Mouse (Mus musculus) hindbrain, postnatal 0 days (tissue): ENCODE measurements around the gene Slc44a2. TPM values are rescaled to one million over a fixed set of nuclear protein-coding genes. Genes with fewer than 3 reads are reported as not detected.

Source experiments
- ATAC-seq: fragments of 200-750 bp; cut with Nextera tagmentation; 2 replicates; pipeline ENCODE4 v1.8.0; 2017; ENCODE audit warnings: mild to moderate bottlenecking, moderate TSS enrichment, moderate library complexity
- DNase-seq: peaks from one replicate; pipeline ENCODE4 v3.0.0-alpha.2; 2015; ENCODE audit warnings: low spot score
- H3K27ac ChIP-seq: fragments of 300-500 bp; sonication (generic); 2 replicates; pipeline ENCODE4 v1.5.1; 2014; ENCODE audit warnings: mild to moderate bottlenecking
- H3K27me3 ChIP-seq: fragments of 300-500 bp; sonication (generic); 2 replicates; pipeline ENCODE4 v1.6.1; 2014; ENCODE audit warnings: low read length, mixed read lengths; ENCODE audit not compliant: insufficient read depth
- H3K36me3 ChIP-seq: fragments of 300-500 bp; sonication (generic); 2 replicates; pipeline ENCODE4 v1.6.1; 2014; ENCODE audit warnings: low read length, mixed read lengths; ENCODE audit not compliant: insufficient read depth
- H3K4me1 ChIP-seq: fragments of 300-500 bp; sonication (generic); 2 replicates; pipeline ENCODE4 v1.6.1; 2014; ENCODE audit warnings: antibody characterized with exemption, low read length, mixed read lengths; ENCODE audit not compliant: insufficient read depth
- H3K4me2 ChIP-seq: fragments of 300-500 bp; sonication (generic); 2 replicates; pipeline ENCODE4 v1.6.1; 2014; ENCODE audit warnings: low read depth, mild to moderate bottlenecking, low read length, moderate library complexity, mixed read lengths
- H3K4me3 ChIP-seq: fragments of 300-500 bp; sonication (generic); 2 replicates; pipeline ENCODE4 v1.5.1; 2014; ENCODE audit warnings: low read length
- H3K9ac ChIP-seq: fragments of 300-500 bp; sonication (generic); replicated peaks from 2 replicates; pipeline ENCODE4 v1.6.1; 2014; ENCODE audit warnings: mild to moderate bottlenecking, low read length, moderate library complexity, mixed read lengths
- H3K9me3 ChIP-seq: fragments of 300-500 bp; sonication (generic); 2 replicates; pipeline ENCODE4 v1.6.1; 2016; ENCODE audit warnings: low read length, mixed read lengths
- CTCF ChIP-seq: IDR thresholded peaks from 2 replicates; pipeline ENCODE4 v1.5.1; 2016; ENCODE audit warnings: antibody characterized with exemption, control low read depth, low read depth
- WGBS: fragments of 180-500 bp; shearing (Covaris S2); extraction: QIAGEN DNeasy Blood & Tissue Kit; methylation state at CpG from one replicate; pipeline ENCODE4 v1.1.7; 2014; 5-methylcytosine and 5-hydroxymethylcytosine counted together
- polyA plus RNA-seq: library from polyadenylated mRNA; unstranded; fragments of >200 nt; fragmentation: Nextera tagmentation; extraction: Ambion mirVana; gene quantifications from 2 replicates; pipeline ENCODE4 v1.2.1, GENCODE M21; 2015
- total RNA-seq: library from RNA; depleted of rRNA; stranded (reverse); fragments of >200 nt; gene quantifications from 2 replicates; pipeline ENCODE4 v1.2.3, GENCODE M21; 2014

Gene Slc44a2
- total and polyA plus RNA-seq, 2 experiments from 2014 or later, result 52.6 to 68.0 TPM

DNA sequence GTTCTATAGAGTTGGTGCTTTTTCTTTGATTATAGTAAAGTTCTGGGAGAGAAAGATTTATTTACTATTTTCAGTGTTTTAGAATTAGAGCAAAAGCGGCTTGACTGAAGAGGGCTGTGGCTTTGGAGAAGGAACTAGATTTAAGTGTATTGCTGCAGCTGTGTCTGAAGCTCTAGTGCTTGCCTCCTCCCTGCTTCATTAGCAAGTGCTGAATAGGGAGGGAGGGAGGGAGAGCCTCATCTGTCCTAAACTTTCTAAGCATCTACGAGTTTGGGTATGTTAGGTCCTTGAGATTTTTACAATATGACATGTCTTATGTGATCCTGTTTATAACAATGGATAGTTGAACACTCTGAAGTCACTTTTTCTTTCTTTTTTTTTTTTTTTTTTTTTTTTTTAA lies 50.4 kb downstream of the Slc44a2 start:
- WGBS, result 58% methylated on average over 2 of the region's 2 CpGs
- no peaks in the 10 kb centered on the region for H3K9me3 ChIP-seq
- H3K27me3 ChIP-seq, result no peaks in the 10 kb centered on the region
- H3K4me3 ChIP-seq, result no peak overlapping the region
- no peak for DNase-seq
- no peak for TF ChIP-seq CTCF
- no peak for ATAC-seq
- H3K36me3 ChIP-seq, result no peaks in the 10 kb centered on the region
- no peaks in the 10 kb centered on the region for H3K4me1 ChIP-seq
- no peak overlapping the region for H3K9ac ChIP-seq
- peak overlapping the region; percentile 21; the same call in 1 of the 2 replicates for H3K4me2 ChIP-seq
- no peak overlapping the region for H3K27ac ChIP-seq

DNA sequence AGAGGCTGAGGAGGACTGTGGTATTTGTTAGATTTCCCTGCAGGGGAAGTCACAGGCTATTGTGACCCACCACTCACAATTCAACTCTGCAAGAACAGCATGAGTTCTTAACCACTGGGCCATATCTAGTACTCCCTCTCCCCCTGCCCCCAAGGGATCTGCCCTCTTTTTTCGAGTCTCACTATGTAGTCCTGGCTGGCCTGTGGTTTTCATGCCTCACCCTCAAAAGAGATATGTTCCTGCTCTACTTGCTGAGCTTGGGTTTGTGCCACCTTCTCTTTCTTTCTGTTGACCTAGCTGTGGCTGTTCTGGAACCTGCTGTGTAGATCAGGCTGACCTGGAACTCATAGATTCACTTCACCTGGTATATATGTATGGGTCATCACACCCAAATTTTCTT lies 52.0 kb downstream of the Slc44a2 start:
- ATAC-seq (no peak), DNase-seq (no peak)
- Histone ChIP-seq H3K27ac (no peak overlapping the region), H3K36me3 (no peaks in the 10 kb centered on the region), H3K9ac (no peak overlapping the region), H3K4me3 (no peak overlapping the region), H3K4me1 (no peaks in the 10 kb centered on the region), H3K9me3 (no peaks in the 10 kb centered on the region), H3K4me2 (no peak overlapping the region), H3K27me3 (no peaks in the 10 kb centered on the region)
- 52% methylated on average over 1 of the region's 1 CpGs for WGBS
- TF ChIP-seq CTCF, result no peak

- Histone ChIP-seq H3K4me1 (no peaks in the 10 kb centered on the region; the same call in 1 of the 2 replicates), H3K4me3 (no peak overlapping the region), H3K36me3 (no peaks in the 10 kb centered on the region), H3K27ac (no peak overlapping the region), H3K9ac (no peak overlapping the region), H3K4me2 (no peak overlapping the region), H3K9me3 (no peaks in the 10 kb centered on the region), H3K27me3 (no peaks in the 10 kb centered on the region)
- no peak for TF ChIP-seq CTCF
- 83% methylated on average over 3 of the region's 3 CpGs for WGBS
- ATAC-seq, result no peak
- no peak for DNase-seq
These were observed 58.7 kb downstream of the Slc44a2 start for GRCm38 (mm10) chr9:21379195-21379594.

DNA sequence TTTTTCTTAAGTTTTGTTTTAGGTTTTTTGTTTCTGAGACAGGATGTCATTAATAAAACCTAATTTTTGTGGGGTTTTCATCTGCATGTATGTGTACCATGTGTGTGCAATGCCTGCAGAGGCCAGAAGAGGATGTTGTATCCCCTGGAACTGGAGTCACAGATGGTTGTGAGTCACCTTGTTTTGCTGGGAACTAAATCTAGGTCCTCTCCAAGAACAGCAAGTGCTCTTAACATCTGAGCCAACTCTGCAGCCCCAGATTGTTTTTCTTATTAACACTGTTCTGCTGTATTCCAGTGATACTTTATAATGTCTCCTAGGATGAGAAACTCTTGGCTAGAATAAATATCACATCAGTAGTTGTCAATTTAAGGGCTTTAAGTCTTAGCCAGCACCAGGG lies 60.4 kb downstream of the Slc44a2 start:
- no peak overlapping the region for H3K4me3 ChIP-seq
- H3K4me2 ChIP-seq, result no peak overlapping the region
- H3K36me3 ChIP-seq, result no peaks in the 10 kb centered on the region
- H3K27me3 ChIP-seq, result no peaks in the 10 kb centered on the region
- H3K9ac ChIP-seq, result no peak overlapping the region
- H3K27ac ChIP-seq, result no peak overlapping the region
- ATAC-seq (no peak), DNase-seq (no peak)
- 0 out of 2 replicates have a peak, but pooled peaks have one; percentile 8 for TF ChIP-seq CTCF
- no peaks in the 10 kb centered on the region; the same call in 1 of the 2 replicates for H3K4me1 ChIP-seq
- no peaks in the 10 kb centered on the region for H3K9me3 ChIP-seq

GRCm38 (mm10) chr9:21383966-21384365 lies 63.5 kb downstream of the Slc44a2 start:
- Histone ChIP-seq H3K27ac (no peak overlapping the region), H3K4me1 (no peaks in the 10 kb centered on the region; the same call in 1 of the 2 replicates), H3K4me3 (no peak overlapping the region), H3K9ac (no peak overlapping the region), H3K4me2 (no peak overlapping the region), H3K36me3 (peaks cover 4% of the 10 kb centered on the region; the same call in 1 of the 2 replicates), H3K27me3 (no peaks in the 10 kb centered on the region), H3K9me3 (no peaks in the 10 kb centered on the region)
- no peak for TF ChIP-seq CTCF
- DNase-seq (no peak), ATAC-seq (no peak)

DNA sequence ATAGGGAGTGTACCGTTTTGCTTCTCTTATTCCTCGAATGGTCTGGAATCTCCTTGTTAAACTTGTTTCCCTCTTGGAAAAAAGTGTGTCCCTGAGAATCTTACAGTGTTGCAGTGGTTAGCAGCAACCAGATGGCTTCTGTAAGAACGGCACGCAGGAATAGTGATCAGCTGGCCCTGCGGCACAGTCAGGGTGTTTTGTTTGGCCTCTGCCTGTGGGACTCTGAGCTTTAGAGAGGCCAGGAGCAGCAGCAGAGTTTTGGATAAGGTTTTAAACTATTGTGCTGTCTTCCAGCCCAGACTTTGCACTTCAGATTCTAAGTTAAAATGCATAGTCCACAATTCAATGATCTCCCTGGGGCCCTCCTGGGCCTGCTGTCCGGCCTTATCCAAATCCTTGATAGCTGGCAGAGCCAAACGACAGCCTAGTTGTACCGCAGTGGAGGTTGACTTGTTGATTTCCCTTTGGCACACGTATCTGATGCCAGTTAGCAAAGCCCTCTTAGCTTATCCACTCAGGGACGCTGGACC lies 72.2 kb downstream of the Slc44a2 start:
- 89% methylated on average over 10 of the region's 10 CpGs for WGBS
- Histone ChIP-seq H3K9me3 (no peaks in the 10 kb centered on the region), H3K4me2 (no peak overlapping the region), H3K36me3 (peaks cover 75% of the 10 kb centered on the region), H3K9ac (no peak overlapping the region), H3K27ac (no peak overlapping the region), H3K4me3 (no peak overlapping the region), H3K4me1 (no peaks in the 10 kb centered on the region), H3K27me3 (no peaks in the 10 kb centered on the region)
- ATAC-seq (no peak), DNase-seq (no peak)
- no peak for TF ChIP-seq CTCF

GRCm38 (mm10) chr9:21395692-21396091 lies 75.2 kb downstream of the Slc44a2 start:
- no peak for DNase-seq
- peaks cover 90% of the 10 kb centered on the region for H3K36me3 ChIP-seq
- H3K4me2 ChIP-seq, result no peak overlapping the region
- 95% methylated on average over 3 of the region's 3 CpGs for WGBS
- no peaks in the 10 kb centered on the region for H3K9me3 ChIP-seq
- no peak for TF ChIP-seq CTCF
- H3K27me3 ChIP-seq, result no peaks in the 10 kb centered on the region
- H3K27ac ChIP-seq, result no peak overlapping the region
- H3K9ac ChIP-seq, result no peak overlapping the region
- H3K4me3 ChIP-seq, result no peak overlapping the region
- ATAC-seq, result peak; percentile 34; the same call in 1 of the 2 replicates
- no peaks in the 10 kb centered on the region for H3K4me1 ChIP-seq
